In the genomic region with DNA sequence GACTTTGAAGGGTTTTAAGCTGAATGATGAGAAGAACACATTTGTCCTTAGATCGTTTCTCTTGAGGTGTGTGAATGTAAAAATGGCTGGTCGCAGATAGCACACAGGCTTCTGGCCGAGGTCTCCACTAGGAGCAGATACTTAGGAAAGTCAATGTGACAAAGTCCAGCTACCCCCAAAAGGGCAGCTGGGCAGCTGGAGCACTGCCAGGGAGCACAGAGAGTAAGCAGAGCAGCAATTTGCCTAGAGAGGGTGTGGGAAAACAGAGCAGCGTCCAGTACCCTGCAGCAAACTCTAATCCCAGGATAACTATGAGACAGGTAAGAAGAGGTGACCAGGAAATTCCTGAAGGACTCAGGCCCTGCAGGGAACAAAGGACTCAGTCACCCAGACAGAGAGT, we compare ENCODE assay signal across 14 mouse cellular contexts.
DNase-seq lines count a peak whose midpoint lies in the region; ATAC-seq and TF ChIP-seq lines count a peak whose summit lies in the region.
"Had no signal": no experiment of that assay in that cellular context is flagged by ENCODE, and none has a peak within 500 bp of the region (broad histone marks: within the 10 kb centered on the region; RNA-seq: fewer than 3 reads in every experiment).

No protein-coding gene starts in this region.

- no peaks in the 10 kb centered on the region for H3K36me3 ChIP-seq in kidney, embryonic 16.5 days (ENCODE audit: insufficient read depth, low read length)
- H3K36me3 ChIP-seq in liver, embryonic 16.5 days (ENCODE audit: control insufficient read depth, insufficient read depth), result no peaks in the 10 kb centered on the region
- H3K36me3 ChIP-seq: lung, embryonic 15.5 days; neural tube, embryonic 13.5 days had no signal

- H3K27ac ChIP-seq in kidney, embryonic 16.5 days (ENCODE audit: low read length), result no peak overlapping the region
- no peak overlapping the region for H3K27ac ChIP-seq in liver, embryonic 16.5 days (ENCODE audit: low read length)
- H3K27ac ChIP-seq: forebrain, embryonic 13.5 days; lung, embryonic 15.5 days; neural tube, embryonic 13.5 days had no signal

- no peaks in the 10 kb centered on the region for H3K9me3 ChIP-seq in kidney, embryonic 16.5 days (ENCODE audit: low read length)
- H3K9me3 ChIP-seq in liver, embryonic 16.5 days (replicated peaks; ENCODE audit: control insufficient read depth, low read length), result no peaks in the 10 kb centered on the region
- H3K9me3 ChIP-seq: forebrain, embryonic 13.5 days; lung, embryonic 15.5 days; neural tube, embryonic 13.5 days had no signal

- no peak for ATAC-seq in kidney, embryonic 16.5 days (ENCODE audit: low FRiP score, low TSS enrichment)
- ATAC-seq in liver, embryonic 16.5 days (ENCODE audit: low read depth), result peak; percentile 72
- ATAC-seq in megakaryocyte-erythroid progenitor cell, adult 5-6 weeks (replicated peaks; ENCODE audit: low FRiP score, low TSS enrichment, poor library complexity, severe bottlenecking), result no peak
- ATAC-seq: forebrain, embryonic 13.5 days; hindbrain, embryonic 16.5 days had no signal

- 80% methylated on average over 4 of the region's 4 CpGs for whole genome bisulfite sequencing in kidney, embryonic 16.5 days
- 62% methylated on average over 4 of the region's 4 CpGs for WGBS in liver, embryonic 16.5 days (ENCODE audit: insufficient replicate concordance)
- WGBS in lung, adult 2 months, result 77% methylated on average over 4 of the region's 4 CpGs

- H3K4me3 ChIP-seq in kidney, embryonic 16.5 days (ENCODE audit: low read length), result no peak overlapping the region
- no peak overlapping the region for H3K4me3 ChIP-seq in liver, embryonic 16.5 days (ENCODE audit: low read depth, low read length)
- H3K4me3 ChIP-seq in lung, adult 2 months (replicated peaks; ENCODE audit: extremely low read depth, low read depth, low read length), result no peak overlapping the region
- H3K4me3 ChIP-seq: forebrain, embryonic 13.5 days; lung, embryonic 15.5 days; neural tube, embryonic 13.5 days had no signal

- no peak overlapping the region for H3K9ac ChIP-seq in kidney, embryonic 16.5 days (replicated peaks; ENCODE audit: low read length)
- no peak overlapping the region; the same call in 1 of the 2 replicates for H3K9ac ChIP-seq in liver, embryonic 16.5 days (ENCODE audit: low read depth, low read length)
- H3K9ac ChIP-seq: forebrain, embryonic 13.5 days; lung, embryonic 15.5 days; neural tube, embryonic 13.5 days had no signal

- no peaks in the 10 kb centered on the region for H3K27me3 ChIP-seq in kidney, embryonic 16.5 days (ENCODE audit: insufficient read depth, low read length)
- H3K27me3 ChIP-seq in liver, embryonic 16.5 days (ENCODE audit: control insufficient read depth, insufficient read depth, low read depth, low read length), result no peaks in the 10 kb centered on the region
- H3K27me3 ChIP-seq: CH12.LX; lung, embryonic 15.5 days; neural tube, embryonic 13.5 days had no signal

- DNase-seq in adrenal gland, postnatal 10 days, result peak; percentile 18
- no peak for DNase-seq in adrenal gland, adult 18-20 months (ENCODE audit: low spot score in 2 of 2)
- DNase-seq in kidney, adult 11 months, result peak; percentile 33
- DNase-seq in kidney, postnatal 14 days, result peak; percentile 28
- no peak for DNase-seq in lung, adult 2 months
- DNase-seq: thymus, adult 2 months had no signal

- no peak overlapping the region for H3K4me2 ChIP-seq in kidney, embryonic 16.5 days (replicated peaks; ENCODE audit: low read depth, low read length)
- no peak overlapping the region for H3K4me2 ChIP-seq in liver, embryonic 16.5 days (ENCODE audit: low read depth, low read length)
- H3K4me2 ChIP-seq: forebrain, embryonic 13.5 days; lung, embryonic 15.5 days; neural tube, embryonic 13.5 days had no signal

- TF ChIP-seq POLR2A in lung, adult 2 months (IDR thresholded peaks at IDR 0.05; ENCODE audit: borderline replicate concordance, extremely low read depth, low read depth, low read length), result no peak

- no peak for TF ChIP-seq CTCF in lung, adult 2 months (IDR thresholded peaks at IDR 0.05; ENCODE audit: insufficient read depth, low read length)

- no peaks in the 10 kb centered on the region for H3K4me1 ChIP-seq in kidney, embryonic 16.5 days (ENCODE audit: insufficient read depth, low read length)
- peaks cover 11% of the 10 kb centered on the region for H3K4me1 ChIP-seq in liver, embryonic 16.5 days (ENCODE audit: control insufficient read depth, low read depth, low read length)
- no peaks in the 10 kb centered on the region for H3K4me1 ChIP-seq in lung, adult 2 months (ENCODE audit: control insufficient read depth, insufficient read depth, low read length)
- H3K4me1 ChIP-seq: lung, embryonic 15.5 days had no signal

Comparison
In these comparisons a context has a peak if more than half of its experiments do, and no peak if none do; other contexts are left out.
1. DNase-seq: peak in adrenal gland, postnatal 10 days (single experiment), kidney, adult 11 months (single experiment) and kidney, postnatal 14 days (single experiment); none in adrenal gland, adult 18-20 months (0 of 2) and lung, adult 2 months (single experiment).